Mouse (Mus musculus): ENCODE measurements around the gene Dvl3. TPM values are rescaled to one million over a fixed set of nuclear protein-coding genes. Genes with fewer than 3 reads are reported as not detected.
A peak's percentile ranks its signal among the peaks of the same experiment; 100 is the strongest.

The Dvl3 gene
- total RNA-seq, 1 experiment from 2014 or later: 43.3 TPM

DNA sequence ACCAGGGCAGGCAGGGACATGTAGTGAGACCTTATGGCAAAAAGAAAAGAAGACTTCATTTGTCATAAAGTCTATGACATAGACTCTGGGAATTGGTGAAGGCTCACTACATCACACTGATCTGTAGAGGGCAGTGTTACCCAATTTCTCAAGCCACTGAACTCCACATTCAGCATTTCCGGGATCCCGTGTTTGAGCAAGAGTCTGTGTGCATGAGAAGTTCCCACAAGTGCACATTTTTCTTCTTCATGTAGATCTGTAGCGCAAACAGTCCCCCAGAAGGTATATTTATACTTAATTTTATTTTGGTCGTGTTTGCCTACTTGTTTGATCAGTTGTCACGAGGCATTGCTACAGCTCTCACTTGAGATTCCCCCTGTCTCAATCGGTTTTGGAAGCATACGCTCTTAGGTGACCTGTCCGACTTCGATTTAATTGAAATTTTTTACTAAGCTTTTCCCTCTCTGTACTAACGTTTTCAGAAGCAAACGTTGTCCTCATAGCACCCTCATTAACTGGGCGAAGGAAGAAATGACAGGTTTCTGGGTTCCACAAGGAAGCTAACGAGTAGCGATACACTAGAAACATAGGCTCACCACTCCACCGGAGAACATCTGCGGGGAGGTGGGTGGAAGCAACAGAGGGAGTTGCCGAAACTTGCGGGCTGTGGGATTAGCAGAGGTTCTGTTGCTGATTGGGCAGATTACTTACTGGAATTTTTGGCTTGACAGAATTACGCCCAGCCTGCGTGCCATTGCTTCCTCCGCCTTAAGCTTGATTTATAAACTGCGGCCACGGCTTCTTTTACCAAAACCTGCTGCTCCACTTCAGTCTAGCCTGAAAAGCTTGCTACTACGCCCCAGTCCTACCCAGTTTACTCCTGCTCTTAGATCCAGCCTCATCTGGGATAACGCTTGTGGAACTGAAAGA lies 19.8 kb upstream of the Dvl3 start:
- peak; percentile 71 for DNase-seq

DNA sequence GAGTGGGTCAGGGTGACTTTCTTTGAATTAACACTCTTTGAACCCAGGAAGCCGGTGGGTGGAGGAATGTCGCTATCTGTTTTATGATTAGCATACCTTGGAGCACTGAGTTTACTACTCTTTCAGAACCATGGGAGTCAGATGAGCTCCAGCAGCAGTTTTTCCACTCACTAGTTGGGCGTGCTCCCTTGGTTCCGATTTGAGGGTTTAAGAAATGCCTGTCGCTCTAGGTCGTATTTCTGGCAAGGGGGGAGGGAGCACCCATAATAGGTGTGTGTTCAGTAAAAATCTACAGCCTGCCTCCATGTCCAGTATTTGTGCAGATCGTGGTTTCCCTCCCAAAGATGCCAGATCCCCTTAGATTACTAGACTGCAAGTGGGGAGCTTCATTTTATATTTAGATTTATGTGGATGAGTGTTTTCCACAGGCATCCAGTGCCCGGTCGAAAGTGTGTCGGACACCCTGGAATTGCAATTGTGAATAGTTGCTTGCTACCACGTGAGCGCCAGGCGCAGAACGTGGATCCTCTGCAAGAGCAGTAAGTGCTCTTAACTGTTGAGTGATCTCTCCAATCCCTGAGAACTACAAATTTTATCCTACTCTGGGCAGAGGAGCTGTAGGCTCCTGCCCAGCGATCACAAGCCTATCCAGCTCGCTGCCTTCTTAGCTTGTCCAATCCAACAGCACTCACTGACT lies 18.7 kb upstream of the Dvl3 start:
- peak; percentile 16 for DNase-seq

DNA sequence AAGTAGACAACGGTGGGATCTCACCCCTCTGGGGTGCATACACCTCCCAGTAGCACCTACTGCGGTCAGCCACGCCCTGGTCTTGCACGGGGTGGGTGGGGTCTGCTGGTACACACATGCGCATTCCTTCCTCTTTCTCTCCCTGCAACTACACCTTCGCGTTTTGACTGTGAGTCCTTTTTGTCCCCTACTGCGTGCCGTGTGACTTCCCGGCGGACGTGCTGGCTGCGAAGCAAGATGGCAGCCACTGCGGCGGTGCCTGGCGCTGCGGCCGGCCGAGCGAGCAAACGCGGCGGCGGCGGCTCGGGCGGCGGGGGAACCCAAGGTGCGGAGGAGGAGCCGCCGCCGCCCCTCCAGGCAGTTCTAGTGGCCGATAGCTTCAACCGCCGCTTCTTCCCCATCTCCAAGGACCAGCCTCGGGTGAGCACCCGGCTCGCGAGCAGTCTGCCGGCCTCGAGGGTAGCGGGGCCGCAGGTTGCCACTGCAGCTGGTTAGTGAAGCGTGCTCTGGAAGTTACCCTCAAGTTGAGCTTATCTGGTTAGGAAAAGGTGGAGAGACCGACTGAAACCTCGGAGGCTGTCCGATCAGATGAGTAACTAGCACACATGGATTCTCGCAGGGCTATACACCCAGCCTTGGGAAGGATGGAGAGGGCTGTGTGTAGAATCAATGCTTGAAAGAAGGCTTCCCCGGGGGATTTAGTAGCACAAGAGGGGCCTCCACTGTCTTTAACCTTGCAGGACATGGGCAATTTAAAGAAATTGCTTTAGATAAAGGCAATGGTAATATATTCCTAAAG lies 17.9 kb upstream of the Dvl3 start, which contains the start of gene Eif2b5:
Gene Eif2b5 (plus strand): TSS at position 141 of the 799 bp plus-strand sequence.
- peak; percentile 96 for DNase-seq

DNA sequence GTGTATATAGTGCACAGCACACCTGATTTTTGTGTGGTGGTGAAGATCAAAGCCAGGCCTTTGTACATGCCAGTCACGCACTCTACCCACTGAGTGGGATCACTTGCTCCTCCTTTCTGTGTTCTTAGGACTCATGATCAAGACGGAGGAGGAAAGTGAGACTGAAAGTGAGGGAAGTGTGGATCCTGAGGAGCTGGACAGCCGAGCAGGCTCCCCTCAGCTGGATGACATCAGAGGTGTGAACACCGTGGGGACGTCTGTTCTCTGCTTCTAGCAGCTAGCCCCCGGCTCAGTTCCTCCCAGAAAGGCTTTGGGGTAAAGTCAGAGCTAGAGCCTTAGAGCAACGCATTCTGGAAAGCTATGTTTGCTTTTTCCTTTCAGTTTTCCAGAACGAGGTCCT lies 10.8 kb upstream of the Dvl3 start:
- no peak for DNase-seq

DNA sequence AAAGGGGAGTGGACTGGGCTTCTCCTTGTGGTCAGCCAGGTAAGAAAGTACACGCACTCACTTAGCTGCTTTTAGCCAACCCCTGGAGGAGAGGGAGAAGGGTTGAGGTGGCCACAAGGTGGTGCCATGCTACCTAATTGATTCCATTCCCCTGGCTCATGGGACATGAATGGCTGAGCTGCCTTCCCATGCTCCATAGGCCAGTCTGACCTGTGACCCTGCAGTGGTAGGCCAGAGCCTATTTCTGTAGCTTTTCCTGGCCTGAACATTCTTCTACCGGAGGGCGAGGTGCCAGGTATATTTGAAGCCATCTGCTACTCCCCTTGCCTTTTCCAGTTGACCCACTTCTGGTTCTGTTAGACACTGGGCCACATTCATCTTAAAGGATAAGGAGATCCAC lies 7.4 kb upstream of the Dvl3 start:
- DNase-seq: peak; percentile 63

DNA sequence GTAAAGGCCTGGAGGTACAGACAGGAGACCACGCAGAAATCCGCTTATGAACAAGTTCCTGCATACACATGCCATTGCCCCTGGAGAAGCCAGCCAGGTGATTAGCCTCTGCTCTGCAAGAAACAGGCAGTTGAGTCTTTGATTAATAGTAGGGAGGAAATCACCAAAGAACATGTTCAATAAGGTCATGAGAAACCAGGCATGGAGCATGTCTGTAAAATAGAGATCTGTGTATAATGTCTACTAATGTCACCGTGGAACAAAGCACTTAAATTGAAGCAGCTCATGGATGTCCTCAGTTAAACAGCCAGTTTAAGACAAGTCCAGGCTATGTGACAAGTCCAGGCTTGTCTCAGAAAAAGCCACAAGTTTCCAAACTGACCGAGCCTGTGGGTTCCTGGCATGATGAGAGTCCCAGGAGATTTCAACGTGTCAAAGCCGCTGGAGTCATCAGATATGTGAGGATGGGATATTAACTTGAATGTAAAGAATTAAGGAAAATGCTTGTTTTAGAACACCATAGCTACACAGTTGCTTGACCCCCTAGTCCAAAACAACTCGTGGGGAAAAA lies 5.4 kb upstream of the Dvl3 start:
- DNase-seq: no peak

DNA sequence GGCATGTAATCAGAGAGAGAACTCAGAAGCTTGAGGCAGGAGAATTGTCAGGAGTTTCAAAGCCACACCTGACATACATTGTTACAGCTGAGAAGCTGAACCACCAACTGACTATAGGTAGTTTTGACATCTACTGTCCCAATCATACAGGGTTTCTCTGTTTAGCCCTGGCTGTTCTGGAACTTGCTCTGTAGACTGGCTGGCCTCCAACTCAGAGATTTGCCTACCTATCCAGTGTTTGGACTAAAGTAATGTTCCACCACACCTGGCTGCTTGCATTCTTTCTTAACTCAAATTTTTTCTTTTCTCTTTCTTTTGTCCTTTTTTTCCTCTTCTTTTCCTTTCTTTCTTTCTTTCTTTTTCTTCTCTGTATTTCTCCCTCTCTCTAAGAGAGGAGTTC lies 750 bp upstream of the Dvl3 start:
- DNase-seq: no peak

DNA sequence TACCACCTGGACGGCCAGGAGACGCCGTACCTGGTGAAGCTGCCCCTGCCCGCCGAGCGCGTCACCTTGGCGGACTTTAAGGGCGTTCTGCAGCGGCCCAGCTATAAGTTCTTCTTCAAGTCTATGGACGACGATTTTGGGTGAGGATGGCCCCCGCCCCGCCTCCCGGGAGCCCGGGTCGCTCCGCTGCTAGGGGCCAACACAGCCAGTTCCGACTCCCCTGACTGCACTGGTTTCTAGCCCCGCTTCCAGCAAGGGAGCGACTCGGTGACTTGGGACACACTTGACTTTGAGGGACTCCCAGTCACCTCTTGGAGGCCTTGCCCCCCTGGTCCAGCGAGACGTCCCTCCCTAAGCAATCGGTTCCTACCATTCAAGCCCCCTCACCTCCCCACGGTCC lies 434 bp downstream of the Dvl3 start:
- DNase-seq: peak; percentile 58

DNA sequence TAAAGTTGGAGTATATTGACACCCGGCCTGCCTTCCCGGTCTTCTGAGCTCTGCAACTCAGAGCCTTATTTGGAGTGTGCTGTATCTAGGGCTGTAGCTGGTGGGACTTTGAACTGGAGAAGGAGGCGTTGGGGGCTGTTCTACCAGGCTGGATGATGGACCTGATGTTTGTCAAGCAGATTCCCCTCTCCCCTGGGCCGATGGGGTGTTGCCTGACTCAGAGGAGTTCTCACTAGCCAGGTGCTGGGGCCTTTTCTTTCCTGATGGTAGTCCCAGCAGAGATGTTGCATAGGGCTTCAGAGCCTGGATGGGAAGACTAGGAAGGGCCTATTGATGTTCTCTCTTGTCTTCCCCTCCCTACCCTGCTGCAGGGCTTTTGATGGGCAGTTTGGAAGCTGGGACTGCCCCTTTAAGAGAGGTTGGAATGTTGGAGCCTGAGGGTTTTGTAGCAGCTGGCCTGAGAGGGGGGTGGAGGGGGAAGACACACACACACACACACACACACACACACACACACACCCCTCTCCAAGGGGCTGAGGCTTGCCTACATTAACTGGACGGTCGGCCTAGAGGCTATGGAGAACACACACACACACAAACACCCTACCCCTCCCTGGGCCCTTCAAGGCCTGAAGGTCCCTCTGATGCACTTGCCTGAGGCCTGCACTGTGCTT lies 1.1 kb downstream of the Dvl3 start:
- DNase-seq: peak; percentile 52

DNA sequence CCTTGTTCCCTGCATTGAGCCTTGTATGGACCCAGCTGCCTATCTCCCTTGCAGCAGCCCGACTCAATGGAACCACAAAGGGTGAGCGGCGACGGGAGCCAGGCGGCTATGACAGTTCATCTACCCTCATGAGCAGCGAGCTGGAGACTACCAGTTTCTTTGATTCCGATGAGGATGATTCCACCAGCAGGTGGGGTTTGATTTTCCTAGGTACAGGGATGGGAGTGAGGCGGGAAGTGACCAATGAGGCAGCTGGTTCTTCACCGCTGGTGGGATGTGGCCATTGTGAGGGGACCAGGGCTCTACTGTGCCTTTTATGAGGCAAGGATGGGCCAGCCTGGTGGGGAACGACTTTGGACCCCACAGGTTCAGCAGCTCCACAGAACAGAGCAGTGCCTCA lies 7.1 kb downstream of the Dvl3 start:
- no peak for DNase-seq

DNA sequence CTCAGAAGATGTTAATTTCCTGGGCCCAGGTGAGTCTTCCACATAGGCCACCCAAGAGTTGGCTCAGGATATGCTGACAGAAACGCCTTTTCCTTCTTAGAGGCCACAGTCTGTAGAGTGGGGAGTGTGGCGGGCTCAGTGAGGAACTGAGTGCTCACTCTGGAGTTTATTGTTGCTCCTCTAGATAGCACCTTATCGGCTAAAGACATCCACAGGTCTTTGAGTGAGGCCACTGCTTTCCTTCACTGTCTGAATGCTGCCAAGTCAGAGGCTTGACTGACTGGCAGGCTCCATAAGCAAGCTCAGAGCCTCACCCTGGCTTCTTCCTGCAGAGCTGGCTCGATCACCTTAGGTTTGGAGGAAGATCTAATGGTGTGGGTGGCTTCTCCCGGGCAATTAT lies 12.0 kb downstream of the Dvl3 start:
- no peak for DNase-seq

DNA sequence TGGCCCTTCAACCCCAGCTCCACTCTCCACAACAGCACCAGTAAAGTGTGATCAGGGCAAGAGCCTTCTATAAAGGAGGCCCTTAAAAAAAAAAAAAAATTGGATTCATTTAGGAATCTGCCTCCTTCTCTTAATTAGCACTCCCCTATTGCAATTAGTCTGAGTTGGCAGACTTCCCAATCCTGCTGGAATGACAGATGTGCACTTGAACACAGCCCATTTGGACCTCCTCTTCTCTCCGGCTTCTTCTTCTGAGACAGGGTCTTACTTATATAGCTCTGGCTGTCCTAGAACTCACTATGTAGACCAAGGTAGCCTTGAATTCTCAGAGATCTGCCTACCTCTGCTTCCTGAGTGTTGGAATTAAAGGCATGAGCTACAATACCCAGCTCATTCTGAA lies 12.6 kb downstream of the Dvl3 start:
- no peak for DNase-seq

DNA sequence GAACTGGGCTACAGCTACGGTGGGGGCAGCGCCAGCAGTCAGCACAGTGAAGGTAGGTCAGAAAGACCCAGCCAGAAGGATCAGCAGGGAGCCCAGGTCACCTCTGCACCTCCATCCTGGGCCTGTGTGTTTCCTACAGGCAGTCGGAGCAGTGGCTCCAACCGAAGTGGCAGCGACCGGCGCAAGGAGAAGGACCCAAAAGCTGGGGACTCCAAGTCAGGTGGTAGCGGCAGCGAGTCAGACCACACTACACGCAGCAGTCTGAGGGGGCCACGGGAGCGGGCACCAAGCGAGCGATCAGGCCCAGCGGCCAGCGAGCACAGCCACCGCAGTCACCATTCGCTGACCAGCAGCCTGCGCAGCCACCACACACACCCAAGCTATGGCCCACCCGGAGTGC lies 14.2 kb downstream of the Dvl3 start:
- DNase-seq: no peak

DNA sequence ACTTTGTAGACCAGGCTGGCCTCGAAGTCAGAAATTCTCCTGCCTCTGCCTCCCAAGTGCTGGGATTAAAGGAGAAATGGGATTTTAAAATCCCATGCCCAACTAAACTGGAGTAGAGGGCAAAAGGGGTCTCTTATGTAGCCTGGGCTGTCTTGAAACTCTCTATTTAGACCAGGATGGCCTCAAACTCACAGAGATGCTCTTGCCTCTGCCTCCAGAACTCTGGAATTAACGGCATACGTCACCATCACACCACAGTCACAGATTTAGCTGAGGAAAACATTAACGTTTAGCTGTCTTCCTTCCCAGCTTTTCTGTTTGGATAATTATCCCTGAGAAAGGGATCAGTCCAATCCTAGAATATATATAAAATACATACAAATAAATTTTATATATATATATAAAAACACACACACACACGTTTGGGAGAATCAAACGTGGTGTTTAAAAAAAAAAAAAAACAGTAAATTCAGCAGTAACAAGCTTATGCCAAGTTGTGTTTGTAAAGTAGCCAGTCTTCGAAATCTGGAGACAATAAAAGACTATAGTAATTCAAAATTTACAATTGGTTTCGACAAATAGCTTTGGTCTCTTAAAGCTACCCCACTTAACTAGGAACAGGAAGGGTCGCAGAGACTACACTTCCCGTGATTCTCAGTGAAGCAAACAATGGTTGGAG lies 18.0 kb downstream of the Dvl3 start:
- no peak for DNase-seq

DNA sequence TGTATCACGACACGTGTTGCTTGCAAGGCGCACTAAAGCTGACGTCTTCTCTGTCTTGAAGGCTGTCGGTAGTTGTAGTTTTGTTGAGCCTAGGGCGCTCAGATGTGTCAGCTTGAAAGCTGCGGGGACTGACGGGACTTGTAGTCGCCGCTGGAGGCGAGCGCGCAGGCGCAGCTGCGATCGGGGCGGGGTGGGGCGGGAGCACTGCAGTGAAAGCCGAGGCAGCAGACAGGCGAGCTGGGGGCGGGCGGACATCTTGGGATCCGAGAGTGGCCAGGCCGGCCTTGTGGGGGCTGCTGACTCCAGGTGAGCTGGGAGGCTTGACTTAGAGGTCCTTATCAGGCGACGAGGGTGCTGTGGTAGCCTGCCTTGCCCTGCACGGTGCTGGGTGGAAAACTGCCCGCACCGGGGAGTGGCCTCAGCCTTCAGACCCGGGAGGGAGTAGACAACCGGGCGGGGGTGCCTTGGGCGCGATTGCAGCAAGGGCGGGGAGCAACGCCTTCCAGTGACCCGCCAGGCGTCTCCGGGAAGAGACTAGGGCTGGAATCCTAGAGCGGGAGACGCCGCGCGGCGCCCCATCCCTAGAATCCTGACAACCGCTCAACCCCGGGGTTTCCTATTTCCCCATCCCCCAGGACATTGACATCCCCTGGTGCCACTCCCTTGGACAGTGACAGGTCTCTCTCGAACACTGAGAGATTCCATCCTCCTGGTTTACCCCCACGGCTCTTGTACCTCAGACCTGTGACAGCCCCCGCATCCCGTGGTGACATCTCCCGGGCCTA lies 18.7 kb downstream of the Dvl3 start, which contains the start of gene Ap2m1:
Gene Ap2m1 (plus strand): TSS at position 183 of the 785 bp plus-strand sequence.
- peak; percentile 96 for DNase-seq

DNA sequence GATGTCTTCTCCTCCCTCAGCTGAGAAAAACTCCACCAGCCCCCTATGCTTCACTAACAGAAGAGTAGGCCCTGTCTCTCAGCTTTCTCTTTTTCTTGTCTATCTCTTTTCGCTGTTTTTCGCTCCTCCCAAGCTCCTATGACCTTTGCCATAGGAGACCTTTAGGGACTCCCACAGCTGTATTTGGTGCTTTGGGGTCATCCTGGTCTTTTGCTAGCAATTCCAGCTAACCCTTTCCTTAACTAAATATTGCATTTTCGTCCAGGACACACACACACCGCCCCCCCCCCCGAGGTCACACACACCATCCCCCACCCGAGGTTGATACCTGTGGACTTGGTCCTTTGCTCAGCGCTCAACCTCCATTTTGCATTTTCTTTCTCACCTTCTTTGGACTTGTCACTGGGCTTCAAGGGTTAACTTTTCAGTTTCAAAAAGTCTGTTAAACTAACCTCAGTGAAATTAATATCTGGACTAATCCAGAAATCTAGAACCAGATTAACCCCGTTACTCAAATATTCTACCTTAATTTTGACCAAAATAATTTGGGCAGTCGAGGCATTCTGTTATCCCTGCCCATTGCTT lies 19.4 kb downstream of the Dvl3 start:
- DNase-seq: no peak

DNA sequence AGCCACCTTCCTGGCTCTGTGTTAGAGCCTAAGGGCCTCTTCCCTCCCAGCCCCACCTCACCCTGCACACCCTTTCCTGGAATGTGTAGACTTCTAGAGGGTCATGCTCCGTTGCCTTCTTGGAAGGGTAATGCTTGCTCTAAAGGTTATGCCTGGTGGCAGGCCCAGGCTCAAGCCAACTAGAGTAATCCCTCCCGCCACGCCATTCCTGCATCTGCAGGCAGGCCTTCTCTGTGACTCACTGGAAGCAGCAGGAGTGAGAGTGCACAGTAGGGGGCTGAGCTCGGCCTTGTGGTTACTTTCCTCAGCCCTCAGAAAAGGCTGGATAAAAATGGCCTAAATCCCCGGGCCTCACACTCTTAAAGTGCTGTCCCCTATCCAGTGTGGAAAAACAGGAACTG lies 20.3 kb downstream of the Dvl3 start:
- DNase-seq: peak; percentile 73

DNA sequence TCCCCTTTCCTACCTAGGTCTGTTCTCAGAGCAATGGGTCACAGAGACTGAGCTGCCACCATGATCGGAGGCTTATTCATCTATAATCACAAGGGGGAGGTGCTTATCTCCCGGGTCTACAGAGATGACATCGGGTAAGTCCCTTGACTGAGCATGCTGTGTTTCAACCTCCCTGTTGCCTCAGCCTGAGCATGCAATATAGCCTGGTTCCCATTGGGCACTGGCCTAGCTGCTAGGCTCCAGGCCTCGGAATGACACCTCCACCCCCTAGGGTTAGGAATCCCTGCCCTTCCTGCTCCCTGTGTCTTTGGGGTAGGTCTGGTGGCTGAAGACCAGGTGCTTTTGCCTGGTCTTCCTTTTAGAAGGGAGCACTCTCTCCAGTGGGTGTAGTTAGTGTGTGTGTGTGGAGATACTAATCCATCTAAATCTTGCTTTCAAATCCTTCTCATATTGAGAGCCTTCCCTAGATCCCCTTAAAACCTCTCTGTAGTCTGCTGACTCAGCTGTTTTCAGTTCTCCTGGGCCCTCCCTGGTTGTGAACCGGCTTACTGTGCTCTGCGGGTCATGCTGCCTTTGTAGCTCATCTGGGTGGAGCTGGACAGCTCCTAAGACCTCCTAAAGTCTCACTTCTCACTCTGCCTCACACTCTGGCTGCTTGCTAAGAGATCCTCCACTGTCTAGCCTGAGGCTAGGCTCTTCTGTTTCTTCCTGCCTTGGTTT lies 21.0 kb downstream of the Dvl3 start:
- DNase-seq: no peak

DNA sequence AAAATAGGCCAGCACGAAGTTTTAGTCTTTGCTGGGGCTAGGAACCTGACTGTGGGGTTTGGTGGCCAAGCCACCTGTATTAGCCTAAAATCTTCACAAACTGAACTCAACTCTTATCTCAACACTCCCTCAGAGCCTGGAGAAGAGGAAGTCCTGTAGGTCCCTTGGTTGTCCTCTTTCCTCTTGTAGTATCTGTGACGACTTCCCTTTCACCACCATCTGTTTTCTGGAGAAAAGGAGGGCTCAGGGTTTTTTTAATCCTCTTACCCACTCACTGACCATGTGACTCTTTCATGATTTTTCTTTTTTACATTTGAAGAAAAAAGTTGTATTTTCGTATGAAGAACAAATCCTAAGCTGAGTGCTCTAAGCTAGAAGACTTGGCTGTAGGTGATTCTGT lies 22.9 kb downstream of the Dvl3 start:
- DNase-seq: no peak
